Mouse (Mus musculus) liver, adult 2 months (tissue): ENCODE results near the gene Myadml2. TPM values are rescaled to one million over a fixed set of nuclear protein-coding genes. Genes with fewer than 3 reads are reported as not detected.

ENCODE experiments used
- DNase-seq: peaks from one replicate; pipeline ENCODE4 v3.0.0-alpha.2; 2011; ENCODE audit warnings: low read depth, low spot score; ENCODE audit errors: extremely low read depth
- H3K27ac ChIP-seq: fragments of 200-500 bp; replicated peaks from 2 replicates; pipeline ENCODE4 v1.5.1; 2012; ENCODE audit warnings: low read depth, mild to moderate bottlenecking, control low read depth, inconsistent platforms, low read length; ENCODE audit not compliant: insufficient read depth
- H3K27me3 ChIP-seq: fragments of 200-500 bp; 2 replicates; pipeline ENCODE4 v1.6.1; 2012; ENCODE audit warnings: mild to moderate bottlenecking, moderate library complexity, low read length, inconsistent platforms; ENCODE audit not compliant: control insufficient read depth, insufficient read depth
- H3K36me3 ChIP-seq: fragments of 200-500 bp; 2 replicates; pipeline ENCODE4 v1.6.1; 2012; ENCODE audit warnings: low read length, inconsistent platforms; ENCODE audit not compliant: control insufficient read depth, insufficient read depth
- H3K4me1 ChIP-seq: fragments of 200-500 bp; 2 replicates; pipeline ENCODE4 v1.6.1; 2011; ENCODE audit warnings: low read length; ENCODE audit not compliant: control insufficient read depth, insufficient read depth
- H3K4me3 ChIP-seq: fragments of 200-500 bp; 2 replicates; pipeline ENCODE4 v1.5.1; 2011; ENCODE audit warnings: low read depth, mild to moderate bottlenecking, control low read depth, low read length, moderate library complexity; ENCODE audit not compliant: insufficient read depth
- H3K79me2 ChIP-seq: fragments of 200-500 bp; 2 replicates; pipeline ENCODE4 v1.6.1; 2012; ENCODE audit warnings: inconsistent platforms, mild to moderate bottlenecking, low read length, moderate library complexity; ENCODE audit not compliant: control insufficient read depth, insufficient read depth
- H3K9ac ChIP-seq: fragments of 200-500 bp; 2 replicates; pipeline ENCODE4 v1.6.1; 2012; ENCODE audit warnings: low read depth, mild to moderate bottlenecking, control low read depth, inconsistent platforms, low read length
- CTCF ChIP-seq: fragments of 200-500 bp; IDR thresholded peaks from 2 replicates; pipeline ENCODE4 v1.5.1; 2011; ENCODE audit warnings: low read depth, low read length, control low read depth
- POLR2A ChIP-seq: fragments of 200-500 bp; IDR thresholded peaks from 2 replicates; pipeline ENCODE4 v1.6.1; 2011; ENCODE audit warnings: low read length, control low read depth; ENCODE audit not compliant: insufficient read depth; ENCODE audit errors: extremely low read depth
- WGBS: fragments of 180-500 bp; shearing (Covaris S2); methylation state at CpG from one replicate; pipeline ENCODE4 v1.1.7; 2018; 5-methylcytosine and 5-hydroxymethylcytosine counted together
- polyA plus RNA-seq: library from polyadenylated mRNA; depleted of rRNA; stranded (reverse); fragments of >200 nt; gene quantifications from 2 replicates; pipeline ENCODE4 v1.2.3, GENCODE M21; 2012; rRNA removed
- total RNA-seq: library from RNA; depleted of rRNA; stranded (reverse); fragments of >200 nt; gene quantifications from 2 replicates; pipeline ENCODE4 v1.2.3, GENCODE M21; 2014; rRNA removed

The Myadml2 gene
- total and polyA plus RNA-seq, 2 experiments: not detected

DNA sequence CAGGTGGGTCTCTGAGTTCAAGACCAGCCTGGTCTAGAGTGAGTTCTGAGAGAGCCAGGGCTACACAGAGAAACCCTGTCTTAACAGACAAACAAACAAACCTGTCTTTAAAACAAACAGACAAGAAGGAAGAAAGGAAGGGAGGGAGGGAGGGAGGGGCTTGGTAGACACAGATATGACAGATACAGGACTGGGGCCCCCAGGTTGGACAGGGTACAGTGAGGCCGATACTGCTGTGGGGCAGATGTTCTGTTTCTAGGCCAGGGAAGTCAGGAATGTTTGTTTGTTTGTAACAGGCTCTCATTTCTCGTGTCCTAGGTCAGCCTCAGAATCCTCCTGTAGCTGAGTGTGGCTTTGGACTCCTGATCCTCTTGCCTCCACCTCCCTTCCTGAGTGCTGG, 44.4 kb downstream of the Myadml2 start:
- Histone ChIP-seq H3K27ac (no peak overlapping the region), H3K79me2 (no peaks in the 10 kb centered on the region), H3K4me1 (peaks cover 5% of the 10 kb centered on the region; the same call in 1 of the 2 replicates), H3K9ac (no peak overlapping the region), H3K36me3 (peaks cover 3% of the 10 kb centered on the region; the same call in 1 of the 2 replicates), H3K4me3 (no peak overlapping the region), H3K27me3 (no peaks in the 10 kb centered on the region)
- no peak for TF ChIP-seq POLR2A
- TF ChIP-seq CTCF: no peak
- DNase-seq: no peak
- WGBS: 83% methylated on average over 2 of the region's 2 CpGs

DNA sequence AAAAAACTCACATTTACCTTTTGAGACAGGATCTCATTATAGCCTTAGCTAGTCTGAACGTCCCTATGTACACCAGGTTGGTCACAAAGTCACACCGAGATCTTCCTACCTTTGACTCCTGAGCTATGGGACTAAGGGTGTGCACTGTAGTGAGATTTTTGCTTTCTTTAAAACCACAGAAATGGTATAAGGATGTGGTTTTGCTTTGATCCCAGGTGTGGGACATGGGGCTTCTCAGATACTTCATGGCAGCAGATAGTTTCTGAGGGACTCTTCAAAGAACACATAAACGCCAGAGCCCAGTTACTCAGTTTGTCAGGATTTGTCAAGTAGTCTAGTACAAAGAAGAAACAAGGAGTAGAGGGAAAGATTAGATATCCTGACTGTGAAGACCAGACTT, 47.2 kb downstream of the Myadml2 start:
- no peak overlapping the region for H3K27ac ChIP-seq
- peaks cover 9% of the 10 kb centered on the region for H3K36me3 ChIP-seq
- TF ChIP-seq POLR2A (no peak), CTCF (no peak)
- 94% methylated on average over 3 of the region's 3 CpGs for WGBS
- no peak overlapping the region for H3K9ac ChIP-seq
- H3K79me2 ChIP-seq: peaks cover 13% of the 10 kb centered on the region; the same call in 1 of the 2 replicates
- H3K4me3 ChIP-seq: no peak overlapping the region
- no peak for DNase-seq
- no peaks in the 10 kb centered on the region for H3K27me3 ChIP-seq
- H3K4me1 ChIP-seq: peaks cover 11% of the 10 kb centered on the region

DNA sequence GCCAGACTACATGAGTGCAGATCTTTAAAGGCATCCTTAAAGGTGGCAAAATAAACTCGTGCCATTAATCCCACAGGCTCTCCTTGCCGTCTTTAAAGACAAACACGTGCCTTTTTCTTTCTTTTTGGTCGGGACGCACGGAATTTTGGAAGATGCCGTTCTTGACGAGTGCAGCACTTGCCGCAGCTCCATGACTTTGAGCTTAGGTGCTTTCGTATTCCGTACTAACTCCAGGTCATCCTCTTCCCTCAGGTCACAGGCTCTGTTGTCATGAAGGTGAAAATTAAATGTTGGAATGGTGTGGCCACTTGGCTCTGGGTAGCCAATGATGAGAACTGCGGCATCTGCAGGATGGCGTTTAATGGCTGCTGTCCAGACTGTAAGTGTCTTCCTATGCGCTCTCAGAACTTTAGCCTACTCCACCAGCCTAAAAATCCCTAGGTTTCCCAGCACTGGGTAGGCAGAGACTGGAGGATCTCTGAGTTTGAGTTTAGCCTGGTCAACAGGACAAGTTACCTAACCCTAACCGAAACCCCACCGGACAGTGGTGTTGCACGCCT, 48.9 kb downstream of the Myadml2 start:
- Histone ChIP-seq H3K9ac (no peak overlapping the region), H3K27me3 (no peaks in the 10 kb centered on the region), H3K36me3 (peaks cover 15% of the 10 kb centered on the region), H3K27ac (no peak overlapping the region), H3K4me3 (peak overlapping the region; percentile 46; the same call in 1 of the 2 replicates), H3K79me2 (peaks cover 13% of the 10 kb centered on the region; the same call in 1 of the 2 replicates), H3K4me1 (peaks cover 11% of the 10 kb centered on the region)
- WGBS: 54% methylated on average over 17 of the region's 17 CpGs
- TF ChIP-seq POLR2A (no peak), CTCF (no peak)
- no peak for DNase-seq

DNA sequence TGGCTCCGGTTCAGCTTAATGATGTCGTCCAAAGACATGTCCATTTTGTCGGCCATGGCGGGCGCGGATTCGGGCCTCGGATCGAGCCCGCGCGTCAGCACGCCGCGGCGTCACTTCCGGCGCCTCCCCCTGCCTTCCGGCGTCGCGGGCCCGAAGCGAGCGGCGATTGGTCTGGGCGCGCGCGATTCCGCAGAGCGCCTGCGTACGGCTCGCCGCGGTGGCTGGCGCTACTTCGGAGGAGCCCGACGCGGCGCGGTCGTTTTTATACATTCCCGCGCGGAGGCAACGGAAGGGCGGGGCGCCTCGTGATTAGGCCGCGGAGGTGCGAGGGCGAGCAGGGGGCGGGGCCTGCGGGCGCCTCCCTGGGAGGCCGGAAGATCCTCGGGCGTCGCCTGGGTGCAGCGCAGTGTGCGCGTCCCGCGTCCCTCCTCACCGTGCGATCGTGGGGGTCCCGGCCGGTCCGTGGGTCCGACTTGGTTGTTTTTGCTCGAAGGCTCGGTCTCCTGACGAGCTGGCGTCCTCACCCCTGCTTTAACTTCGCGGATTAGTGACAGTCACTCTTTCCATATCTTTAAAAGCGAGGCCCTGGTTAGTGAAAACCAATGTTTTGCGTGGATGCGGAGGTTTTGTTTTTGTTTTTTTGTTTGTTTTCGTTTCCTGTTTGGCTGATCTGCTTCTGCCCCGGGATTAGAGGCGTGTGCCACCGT, 49.5 kb downstream of the Myadml2 start, which contains the start of the genes Alyref and Anapc11:
Gene Alyref (minus strand): TSS at position 83 of the 707 bp plus-strand sequence.
Gene Anapc11 (plus strand): TSS at position 139 of the 707 bp plus-strand sequence.
- Histone ChIP-seq H3K36me3 (peaks cover 17% of the 10 kb centered on the region), H3K27me3 (no peaks in the 10 kb centered on the region), H3K4me3 (peak within 1 kb of the TSS; percentile 80), H3K4me1 (peaks cover 11% of the 10 kb centered on the region), H3K27ac (peak within 1 kb of the TSS; percentile 10), H3K79me2 (peaks cover 13% of the 10 kb centered on the region; the same call in 1 of the 2 replicates), H3K9ac (peak within 1 kb of the TSS; percentile 89)
- peak; percentile 68 for DNase-seq
- TF ChIP-seq CTCF (no peak), POLR2A (0 out of 2 replicates have a peak, but pooled peaks have one; percentile 31)
- 1% methylated on average over 88 of the region's 88 CpGs for WGBS

DNA sequence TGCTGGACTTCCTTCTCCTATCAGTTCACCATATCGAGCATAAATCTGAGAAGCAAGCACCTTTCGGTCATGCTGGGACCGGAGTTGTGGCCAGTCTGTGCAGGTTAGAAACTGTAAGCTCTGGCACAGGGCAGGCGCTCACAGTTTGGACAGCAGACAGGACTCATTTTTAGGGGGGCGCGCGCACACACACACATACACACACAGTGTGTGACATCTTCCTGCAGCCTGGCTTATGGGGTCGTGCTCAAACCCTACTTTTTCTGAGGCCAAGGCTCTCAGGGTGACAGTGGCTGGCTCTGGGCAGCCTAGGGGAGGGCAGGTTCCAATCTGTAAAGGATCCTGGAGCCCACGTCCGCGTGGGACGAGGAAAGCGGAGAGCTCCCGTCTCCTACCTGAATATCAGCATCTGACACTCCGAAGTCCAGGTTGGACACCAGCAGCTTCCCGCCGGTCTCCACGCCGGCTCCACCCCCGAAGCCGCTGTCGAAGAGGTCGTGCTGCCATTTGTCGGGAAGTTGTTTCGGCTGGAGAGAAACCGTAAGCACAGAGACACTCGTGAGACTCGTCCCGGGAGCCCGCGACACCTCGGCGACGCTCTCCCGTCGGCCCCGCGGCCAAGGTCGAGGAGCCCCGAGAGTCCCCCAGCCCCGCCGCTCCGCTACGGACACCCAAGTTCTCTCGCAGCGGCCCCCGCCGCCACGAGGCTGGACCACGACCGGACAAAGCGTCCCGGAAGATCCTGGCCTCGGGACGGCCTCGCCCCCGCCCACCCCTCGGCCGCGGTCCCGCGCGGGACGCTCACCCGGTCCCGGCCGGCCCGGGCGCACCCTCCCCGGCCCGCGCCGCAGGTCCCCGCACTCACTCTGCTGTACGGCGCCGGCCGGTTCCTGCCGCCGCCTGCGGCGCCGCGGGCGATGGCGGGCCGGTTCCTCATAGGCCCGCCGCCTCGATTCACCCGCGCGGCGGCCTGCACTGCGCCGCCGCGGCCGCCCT, 50.4 kb downstream of the Myadml2 start:
- peaks cover 11% of the 10 kb centered on the region for H3K4me1 ChIP-seq
- H3K36me3 ChIP-seq: peaks cover 24% of the 10 kb centered on the region
- peaks cover 13% of the 10 kb centered on the region; the same call in 1 of the 2 replicates for H3K79me2 ChIP-seq
- H3K9ac ChIP-seq: peak overlapping the region; percentile 89
- H3K27ac ChIP-seq: no peak overlapping the region; the same call in 1 of the 2 replicates
- no peaks in the 10 kb centered on the region for H3K27me3 ChIP-seq
- DNase-seq: peak; percentile 30
- peak overlapping the region; percentile 80 for H3K4me3 ChIP-seq
- 4% methylated on average over 99 of the region's 99 CpGs for WGBS
- TF ChIP-seq CTCF (no peak), POLR2A (no peak)

Other genes with a start within 250 kb of the Myadml2 start
Only the 30 nearest of the 32 such genes appear.
- gene Pde6g, start 194.7 kb downstream of the Myadml2 start, total RNA-seq: 0.46 and 0.81 TPM in 2 replicates
- 0.98 and 1.8 TPM in 2 replicates for gene Pde6g, start 194.7 kb downstream of the Myadml2 start, polyA plus RNA-seq
- 20.7 and 28.9 TPM in 2 replicates for gene Oxld1, start 190.1 kb downstream of the Myadml2 start, total RNA-seq
- gene Oxld1, start 190.1 kb downstream of the Myadml2 start, polyA plus RNA-seq: 29.2 and 32.6 TPM in 2 replicates
- gene Ccdc137, start 190.0 kb downstream of the Myadml2 start, total RNA-seq: 4.6 and 5.7 TPM in 2 replicates
- gene Ccdc137, start 190.0 kb downstream of the Myadml2 start, polyA plus RNA-seq: 5.8 and 8.7 TPM in 2 replicates
- 9.5 and 9.6 TPM in 2 replicates for gene Arl16, start 180.6 kb downstream of the Myadml2 start, total RNA-seq
- 12.2 and 14.8 TPM in 2 replicates for gene Arl16, start 180.6 kb downstream of the Myadml2 start, polyA plus RNA-seq
- 43.6 and 46.6 TPM in 2 replicates for gene Mrpl12, start 163.5 kb downstream of the Myadml2 start, total RNA-seq
- gene Mrpl12, start 163.5 kb downstream of the Myadml2 start, polyA plus RNA-seq: 221 and 232 TPM in 2 replicates
- 121 and 135 TPM in 2 replicates for gene Slc25a10, start 156.3 kb downstream of the Myadml2 start, total RNA-seq
- 445 and 478 TPM in 2 replicates for gene Slc25a10, start 156.3 kb downstream of the Myadml2 start, polyA plus RNA-seq
- 135 and 143 TPM in 2 replicates for gene Gcgr, start 117.5 kb downstream of the Myadml2 start, total RNA-seq
- 542 and 561 TPM in 2 replicates for gene Gcgr, start 117.5 kb downstream of the Myadml2 start, polyA plus RNA-seq
- 11.7 and 13.6 TPM in 2 replicates for gene Mcrip1, start 98.4 kb downstream of the Myadml2 start, total RNA-seq
- gene Mcrip1, start 98.4 kb downstream of the Myadml2 start, polyA plus RNA-seq: 36.8 and 44.4 TPM in 2 replicates
- 0.28 TPM in 1 of 2 replicates, not detected in the other for gene Ppp1r27, start 97.0 kb downstream of the Myadml2 start, total RNA-seq
- gene Ppp1r27, start 97.0 kb downstream of the Myadml2 start, polyA plus RNA-seq: not detected in 2 replicates
- gene P4hb, start 74.9 kb downstream of the Myadml2 start, total RNA-seq: 933 and 951 TPM in 2 replicates
- 683 and 737 TPM in 2 replicates for gene P4hb, start 74.9 kb downstream of the Myadml2 start, polyA plus RNA-seq
- gene Arhgdia, start 66.5 kb downstream of the Myadml2 start, total RNA-seq: 14.9 and 22.3 TPM in 2 replicates
- 142 and 188 TPM in 2 replicates for gene Arhgdia, start 66.5 kb downstream of the Myadml2 start, polyA plus RNA-seq
- gene Alyref, start 49.8 kb downstream of the Myadml2 start, total RNA-seq: 33.8 and 34.5 TPM in 2 replicates
- gene Alyref, start 49.8 kb downstream of the Myadml2 start, polyA plus RNA-seq: 12.6 and 12.9 TPM in 2 replicates
- 8.9 and 12.8 TPM in 2 replicates for gene Anapc11, start 49.7 kb downstream of the Myadml2 start, total RNA-seq
- 57.0 and 59.4 TPM in 2 replicates for gene Anapc11, start 49.7 kb downstream of the Myadml2 start, polyA plus RNA-seq
- gene Npb, start 39.7 kb downstream of the Myadml2 start, total RNA-seq: not detected in 2 replicates
- 2.0 and 2.7 TPM in 2 replicates for gene Npb, start 39.7 kb downstream of the Myadml2 start, polyA plus RNA-seq
- 494 and 540 TPM in 2 replicates for gene Pcyt2, start 30.2 kb downstream of the Myadml2 start, total RNA-seq
- gene Pcyt2, start 30.2 kb downstream of the Myadml2 start, polyA plus RNA-seq: 1,294 and 1,652 TPM in 2 replicates
- gene Sirt7, start 22.9 kb downstream of the Myadml2 start, total RNA-seq: 31.1 and 36.3 TPM in 2 replicates
- 69.7 and 72.1 TPM in 2 replicates for gene Sirt7, start 22.9 kb downstream of the Myadml2 start, polyA plus RNA-seq
- gene Mafg, start 14.6 kb downstream of the Myadml2 start, total RNA-seq: 41.9 and 44.2 TPM in 2 replicates
- gene Mafg, start 14.6 kb downstream of the Myadml2 start, polyA plus RNA-seq: 60.5 and 64.2 TPM in 2 replicates
- 0.47 and 2.6 TPM in 2 replicates for gene Pycr1, start 4.4 kb downstream of the Myadml2 start, total RNA-seq
- 0.25 and 0.61 TPM in 2 replicates for gene Pycr1, start 4.4 kb downstream of the Myadml2 start, polyA plus RNA-seq
- 29.8 and 34.9 TPM in 2 replicates for gene Notum, start 13.0 kb upstream of the Myadml2 start, total RNA-seq
- 56.0 and 61.6 TPM in 2 replicates for gene Notum, start 13.0 kb upstream of the Myadml2 start, polyA plus RNA-seq
- gene Aspscr1, start 24.8 kb upstream of the Myadml2 start, total RNA-seq: 49.3 and 56.6 TPM in 2 replicates
- 131 and 142 TPM in 2 replicates for gene Aspscr1, start 24.8 kb upstream of the Myadml2 start, polyA plus RNA-seq
- gene Cenpx, start 65.6 kb upstream of the Myadml2 start, total RNA-seq: 20.3 and 20.5 TPM in 2 replicates
- gene Cenpx, start 65.6 kb upstream of the Myadml2 start, polyA plus RNA-seq: 63.4 and 74.6 TPM in 2 replicates
- gene Lrrc45, start 65.8 kb upstream of the Myadml2 start, total RNA-seq: 4.4 and 5.1 TPM in 2 replicates
- 7.4 and 9.8 TPM in 2 replicates for gene Lrrc45, start 65.8 kb upstream of the Myadml2 start, polyA plus RNA-seq
- gene Rac3, start 73.3 kb upstream of the Myadml2 start, total RNA-seq: 0.20 and 0.55 TPM in 2 replicates
- gene Rac3, start 73.3 kb upstream of the Myadml2 start, polyA plus RNA-seq: 0.72 and 1.1 TPM in 2 replicates
- gene Dcxr, start 79.1 kb upstream of the Myadml2 start, total RNA-seq: 215 and 230 TPM in 2 replicates
- gene Dcxr, start 79.1 kb upstream of the Myadml2 start, polyA plus RNA-seq: 512 and 554 TPM in 2 replicates
- not detected in 2 replicates for gene Cbr2, start 84.0 kb upstream of the Myadml2 start, total RNA-seq
- gene Cbr2, start 84.0 kb upstream of the Myadml2 start, polyA plus RNA-seq: 0.28 and 0.86 TPM in 2 replicates
- gene Hmga1b, start 114.6 kb upstream of the Myadml2 start, total RNA-seq: 0.54 and 0.55 TPM in 2 replicates
- gene Hmga1b, start 114.6 kb upstream of the Myadml2 start, polyA plus RNA-seq: 0.07 and 0.12 TPM in 2 replicates
- 3.1 and 5.7 TPM in 2 replicates for gene Rfng, start 136.0 kb upstream of the Myadml2 start, total RNA-seq
- gene Rfng, start 136.0 kb upstream of the Myadml2 start, polyA plus RNA-seq: 25.1 and 28.3 TPM in 2 replicates
- gene Gps1, start 136.1 kb upstream of the Myadml2 start, total RNA-seq: 81.9 and 89.7 TPM in 2 replicates
- gene Gps1, start 136.1 kb upstream of the Myadml2 start, polyA plus RNA-seq: 97.9 and 99.5 TPM in 2 replicates
- gene Dus1l, start 148.2 kb upstream of the Myadml2 start, total RNA-seq: 52.1 and 52.4 TPM in 2 replicates
- 69.7 and 70.6 TPM in 2 replicates for gene Dus1l, start 148.2 kb upstream of the Myadml2 start, polyA plus RNA-seq
- 198 and 203 TPM in 2 replicates for gene Fasn, start 176.4 kb upstream of the Myadml2 start, total RNA-seq
- 639 and 935 TPM in 2 replicates for gene Fasn, start 176.4 kb upstream of the Myadml2 start, polyA plus RNA-seq